Mouse (Mus musculus) kidney, adult 2 months (tissue): ENCODE results near the gene Gm21739. TPM values are rescaled to one million over a fixed set of nuclear protein-coding genes. Genes with fewer than 3 reads are reported as not detected.
"Not testable (repeated sequence)": the region's sequence is repeated elsewhere in the genome, so short reads cannot be mapped to it uniquely, and the experiment has no call there.

ENCODE experiments used
- DNase-seq: peaks from one replicate; pipeline ENCODE4 v3.0.0; 2021
- H3K27ac ChIP-seq: fragments of 200-500 bp; 2 replicates; pipeline ENCODE4 v1.5.1; 2012; ENCODE audit warnings: low read depth, low read length, control low read depth, inconsistent platforms; ENCODE audit not compliant: insufficient read depth
- H3K27me3 ChIP-seq: fragments of 200-500 bp; replicated peaks from 2 replicates; pipeline ENCODE4 v1.6.1; 2012; ENCODE audit warnings: mild to moderate bottlenecking, moderate library complexity, low read length, inconsistent platforms; ENCODE audit not compliant: control insufficient read depth, insufficient read depth
- H3K36me3 ChIP-seq: fragments of 200-500 bp; 2 replicates; pipeline ENCODE4 v1.6.1; 2012; ENCODE audit warnings: mild to moderate bottlenecking, moderate library complexity, low read length, inconsistent platforms; ENCODE audit not compliant: control insufficient read depth, insufficient read depth
- H3K4me1 ChIP-seq: fragments of 200-500 bp; 2 replicates; pipeline ENCODE4 v1.6.1; 2011; ENCODE audit warnings: low read length; ENCODE audit not compliant: control insufficient read depth, insufficient read depth
- H3K4me3 ChIP-seq: fragments of 200-500 bp; 2 replicates; pipeline ENCODE4 v1.5.1; 2011; ENCODE audit warnings: mild to moderate bottlenecking, low read depth, low read length, control low read depth; ENCODE audit not compliant: insufficient read depth
- WGBS: fragments of 180-500 bp; shearing (Covaris S2); methylation state at CpG from one replicate; pipeline ENCODE4 v1.1.7; 2018; 5-methylcytosine and 5-hydroxymethylcytosine counted together
- polyA plus RNA-seq: library from polyadenylated mRNA; depleted of rRNA; stranded (reverse); fragments of >200 nt; gene quantifications from 2 replicates; pipeline ENCODE4 v1.2.3, GENCODE M21; 2012; rRNA removed

The Gm21739 gene
- not detected in 2 replicates for polyA plus RNA-seq

- H3K27ac ChIP-seq, DNase-seq, H3K36me3 ChIP-seq, H3K27me3 ChIP-seq, H3K4me1 ChIP-seq, H3K4me3 ChIP-seq: not testable (repeated sequence)
- no CpG with 5 or more reads among the region's 6 CpGs for WGBS
These were observed at the start of gene Gm21739 for GRCm38 (mm10) chrY:44264344-44264743. Gene Gm21739, minus strand, starts transcription at chrY:44264444.
